Mouse (Mus musculus): ENCODE data around the gene Hbs1l. TPM values are rescaled to one million over a fixed set of nuclear protein-coding genes. Genes with fewer than 3 reads are reported as not detected.

The Hbs1l gene
- polyA plus RNA-seq, 1 experiment from 2014 or later: 123 TPM

- Histone ChIP-seq H3K4me1 (replicated peaks; ENCODE audit: control insufficient read depth, insufficient read depth, low read length) (no peaks in the 10 kb centered on the region), H3K27ac (ENCODE audit: low read length) (no peak overlapping the region), H3K4me3 (replicated peaks; ENCODE audit: low read length) (no peak overlapping the region), H3K9me3 (ENCODE audit: control insufficient read depth, low read length) (no peaks in the 10 kb centered on the region), H3K9ac (replicated peaks; ENCODE audit: low read depth, low read length) (no peak overlapping the region), H3K36me3 (ENCODE audit: control insufficient read depth, insufficient read depth) (no peaks in the 10 kb centered on the region), H3K4me2 (ENCODE audit: low read length) (no peak overlapping the region), H3K27me3 (replicated peaks; ENCODE audit: control insufficient read depth, insufficient read depth, low read length) (no peaks in the 10 kb centered on the region)
- 86% methylated on average over 6 of the region's 6 CpGs for WGBS
- no peak for ATAC-seq
Measured at GRCm38 (mm10) chr10:21268786-21269410, 26.9 kb upstream of the Hbs1l start.

GRCm38 (mm10) chr10:21269920-21270319 lies 25.9 kb upstream of the Hbs1l start:
- no peaks in the 10 kb centered on the region for H3K9me3 ChIP-seq (ENCODE audit: control insufficient read depth, low read length)
- 92% methylated on average over 2 of the region's 2 CpGs for WGBS
- H3K36me3 ChIP-seq (ENCODE audit: control insufficient read depth, insufficient read depth): no peaks in the 10 kb centered on the region
- H3K27ac ChIP-seq (ENCODE audit: low read length): no peak overlapping the region
- H3K27me3 ChIP-seq (replicated peaks; ENCODE audit: control insufficient read depth, insufficient read depth, low read length): no peaks in the 10 kb centered on the region
- H3K4me3 ChIP-seq (replicated peaks; ENCODE audit: low read length): no peak overlapping the region
- no peak overlapping the region for H3K9ac ChIP-seq (replicated peaks; ENCODE audit: low read depth, low read length)
- H3K4me1 ChIP-seq (replicated peaks; ENCODE audit: control insufficient read depth, insufficient read depth, low read length): no peaks in the 10 kb centered on the region
- ATAC-seq: no peak
- H3K4me2 ChIP-seq (ENCODE audit: low read length): no peak overlapping the region

- no peaks in the 10 kb centered on the region for H3K4me1 ChIP-seq (replicated peaks; ENCODE audit: control insufficient read depth, insufficient read depth, low read length)
- H3K4me3 ChIP-seq (replicated peaks; ENCODE audit: low read length): no peak overlapping the region
- H3K36me3 ChIP-seq (ENCODE audit: control insufficient read depth, insufficient read depth): no peaks in the 10 kb centered on the region
- H3K27ac ChIP-seq (ENCODE audit: low read length): no peak overlapping the region
- 85% methylated on average over 5 of the region's 5 CpGs for WGBS
- no peak overlapping the region for H3K4me2 ChIP-seq (ENCODE audit: low read length)
- no peak overlapping the region for H3K9ac ChIP-seq (replicated peaks; ENCODE audit: low read depth, low read length)
- H3K9me3 ChIP-seq (ENCODE audit: control insufficient read depth, low read length): no peaks in the 10 kb centered on the region
- no peaks in the 10 kb centered on the region for H3K27me3 ChIP-seq (replicated peaks; ENCODE audit: control insufficient read depth, insufficient read depth, low read length)
- no peak for ATAC-seq
Measured at GRCm38 (mm10) chr10:21270905-21271304, 24.9 kb upstream of the Hbs1l start.

- WGBS: 98% methylated on average over 2 of the region's 2 CpGs
- H3K36me3 ChIP-seq (ENCODE audit: control insufficient read depth, insufficient read depth): no peaks in the 10 kb centered on the region
- no peak overlapping the region for H3K27ac ChIP-seq (ENCODE audit: low read length)
- no peak overlapping the region for H3K4me3 ChIP-seq (replicated peaks; ENCODE audit: low read length)
- H3K9ac ChIP-seq (replicated peaks; ENCODE audit: low read depth, low read length): no peak overlapping the region
- no peak overlapping the region for H3K4me2 ChIP-seq (ENCODE audit: low read length)
- no peak for ATAC-seq
- no peaks in the 10 kb centered on the region for H3K27me3 ChIP-seq (replicated peaks; ENCODE audit: control insufficient read depth, insufficient read depth, low read length)
- H3K4me1 ChIP-seq (replicated peaks; ENCODE audit: control insufficient read depth, insufficient read depth, low read length): no peaks in the 10 kb centered on the region
- no peaks in the 10 kb centered on the region for H3K9me3 ChIP-seq (ENCODE audit: control insufficient read depth, low read length)
Measured at GRCm38 (mm10) chr10:21271310-21271709, 24.5 kb upstream of the Hbs1l start.

- Histone ChIP-seq H3K4me2 (ENCODE audit: low read length) (no peak overlapping the region), H3K27me3 (replicated peaks; ENCODE audit: control insufficient read depth, insufficient read depth, low read length) (no peaks in the 10 kb centered on the region), H3K36me3 (ENCODE audit: control insufficient read depth, insufficient read depth) (no peaks in the 10 kb centered on the region), H3K9me3 (ENCODE audit: control insufficient read depth, low read length) (no peaks in the 10 kb centered on the region), H3K27ac (ENCODE audit: low read length) (no peak overlapping the region), H3K4me1 (replicated peaks; ENCODE audit: control insufficient read depth, insufficient read depth, low read length) (no peaks in the 10 kb centered on the region), H3K9ac (replicated peaks; ENCODE audit: low read depth, low read length) (no peak overlapping the region), H3K4me3 (replicated peaks; ENCODE audit: low read length) (no peak overlapping the region)
- 77% methylated on average over 6 of the region's 6 CpGs for WGBS
- ATAC-seq: no peak
Measured at GRCm38 (mm10) chr10:21271785-21272184, 24.0 kb upstream of the Hbs1l start.

- WGBS: 43% methylated on average over 10 of the region's 10 CpGs
- no peaks in the 10 kb centered on the region for H3K27me3 ChIP-seq (replicated peaks; ENCODE audit: control insufficient read depth, insufficient read depth, low read length)
- H3K4me2 ChIP-seq (ENCODE audit: low read length): no peak overlapping the region
- H3K27ac ChIP-seq (ENCODE audit: low read length): no peak overlapping the region
- no peaks in the 10 kb centered on the region for H3K9me3 ChIP-seq (ENCODE audit: control insufficient read depth, low read length)
- ATAC-seq: no peak
- no peaks in the 10 kb centered on the region for H3K36me3 ChIP-seq (ENCODE audit: control insufficient read depth, insufficient read depth)
- no peaks in the 10 kb centered on the region for H3K4me1 ChIP-seq (replicated peaks; ENCODE audit: control insufficient read depth, insufficient read depth, low read length)
- no peak overlapping the region for H3K4me3 ChIP-seq (replicated peaks; ENCODE audit: low read length)
- no peak overlapping the region for H3K9ac ChIP-seq (replicated peaks; ENCODE audit: low read depth, low read length)
Measured at GRCm38 (mm10) chr10:21287243-21288127, 8.3 kb upstream of the Hbs1l start.

- H3K36me3 ChIP-seq (ENCODE audit: control insufficient read depth, insufficient read depth): no peaks in the 10 kb centered on the region
- WGBS: 22% methylated on average over 4 of the region's 4 CpGs
- H3K4me2 ChIP-seq (ENCODE audit: low read length): no peak overlapping the region
- no peak overlapping the region for H3K27ac ChIP-seq (ENCODE audit: low read length)
- no peak overlapping the region for H3K9ac ChIP-seq (replicated peaks; ENCODE audit: low read depth, low read length)
- no peak overlapping the region for H3K4me3 ChIP-seq (replicated peaks; ENCODE audit: low read length)
- H3K4me1 ChIP-seq (replicated peaks; ENCODE audit: control insufficient read depth, insufficient read depth, low read length): no peaks in the 10 kb centered on the region
- H3K9me3 ChIP-seq (ENCODE audit: control insufficient read depth, low read length): no peaks in the 10 kb centered on the region
- no peaks in the 10 kb centered on the region for H3K27me3 ChIP-seq (replicated peaks; ENCODE audit: control insufficient read depth, insufficient read depth, low read length)
- no peak for ATAC-seq
Measured at GRCm38 (mm10) chr10:21291228-21291627, 4.6 kb upstream of the Hbs1l start.

- WGBS: 86% methylated on average over 2 of the region's 2 CpGs
- Histone ChIP-seq H3K9ac (replicated peaks; ENCODE audit: low read depth, low read length) (no peak overlapping the region), H3K36me3 (ENCODE audit: control insufficient read depth, insufficient read depth) (no peaks in the 10 kb centered on the region), H3K4me3 (replicated peaks; ENCODE audit: low read length) (no peak overlapping the region), H3K27me3 (replicated peaks; ENCODE audit: control insufficient read depth, insufficient read depth, low read length) (no peaks in the 10 kb centered on the region), H3K27ac (ENCODE audit: low read length) (no peak overlapping the region), H3K4me1 (replicated peaks; ENCODE audit: control insufficient read depth, insufficient read depth, low read length) (peaks cover 13% of the 10 kb centered on the region), H3K9me3 (ENCODE audit: control insufficient read depth, low read length) (no peaks in the 10 kb centered on the region), H3K4me2 (ENCODE audit: low read length) (no peak overlapping the region)
- no peak for ATAC-seq
Measured at GRCm38 (mm10) chr10:21294217-21294616, 1.6 kb upstream of the Hbs1l start.

GRCm38 (mm10) chr10:21295397-21295758 lies 401 bp upstream of the Hbs1l start:
- Histone ChIP-seq H3K4me1 (replicated peaks; ENCODE audit: control insufficient read depth, insufficient read depth, low read length) (peaks cover 13% of the 10 kb centered on the region), H3K9me3 (ENCODE audit: control insufficient read depth, low read length) (no peaks in the 10 kb centered on the region), H3K27me3 (replicated peaks; ENCODE audit: control insufficient read depth, insufficient read depth, low read length) (no peaks in the 10 kb centered on the region), H3K4me3 (replicated peaks; ENCODE audit: low read length) (peak overlapping the region; percentile 64), H3K27ac (ENCODE audit: low read length) (no peak overlapping the region; the same call in 1 of the 2 replicates), H3K4me2 (ENCODE audit: low read length) (peak overlapping the region; percentile 54), H3K36me3 (ENCODE audit: control insufficient read depth, insufficient read depth) (0 out of 2 replicates have a peak, but pooled peaks cover 3% of the 10 kb centered on the region), H3K9ac (replicated peaks; ENCODE audit: low read depth, low read length) (peak overlapping the region; percentile 42; the same call in 1 of the 2 replicates)
- ATAC-seq: peak; percentile 45; the same call in 1 of the 2 replicates
- WGBS: 39% methylated on average over 4 of the region's 4 CpGs
